Mouse (Mus musculus): ENCODE data around the gene Barhl2.

DNA sequence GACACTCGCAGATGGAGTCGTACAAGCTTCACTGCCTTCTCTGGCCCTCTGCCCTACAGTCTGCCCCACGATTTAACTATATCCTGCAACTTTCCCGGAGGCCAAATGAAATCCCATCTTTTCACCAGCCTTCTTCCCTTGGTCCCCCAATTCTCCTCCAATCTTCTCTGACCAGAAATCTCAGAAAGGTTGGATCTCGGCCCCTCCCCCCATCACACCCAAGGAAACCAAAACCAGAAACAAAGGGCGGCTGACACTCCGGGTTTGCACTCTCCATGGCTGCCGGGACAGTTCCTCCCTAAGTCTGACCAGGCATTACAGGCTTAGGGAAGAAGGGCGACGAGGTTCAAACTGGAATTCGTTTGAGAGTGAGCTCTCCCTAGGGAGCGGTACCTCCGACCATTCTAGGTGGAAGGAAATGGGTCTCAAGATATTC lies 4.1 kb downstream of the Barhl2 start:
- TF ChIP-seq CTCF (IDR thresholded peaks at IDR 0.05; ENCODE audit: low read depth) (no peak), EP300 (IDR thresholded peaks at IDR 0.05; ENCODE audit: low read depth) (no peak)
